Mouse (Mus musculus) kidney, adult 2 months (tissue): ENCODE measurements around the gene Itga3.

Experiments used
- CTCF ChIP-seq: fragments of 200-500 bp; conservative IDR thresholded peaks from 2 replicates; pipeline ENCODE4 v1.5.1; 2011; ENCODE audit warnings: low read depth, mild to moderate bottlenecking, control low read depth, low read length, moderate library complexity, mixed read lengths; ENCODE audit not compliant: insufficient read depth, insufficient read length
- POLR2A ChIP-seq: fragments of 200-500 bp; IDR thresholded peaks from one replicate; pipeline ENCODE4 v1.6.1; 2011; ENCODE audit warnings: low read depth, low read length, control low read depth

- TF ChIP-seq CTCF, result no peak
- TF ChIP-seq POLR2A, result no peak
Measured at GRCm38 (mm10) chr11:95000128-95000527, 76.5 kb downstream of the Itga3 start.
